Mouse (Mus musculus): ENCODE results near the gene Skiv2l.
A peak's percentile ranks its signal among the peaks of the same experiment; 100 is the strongest.

- TF ChIP-seq CTCF (conservative IDR thresholded peaks at IDR 0.05; ENCODE audit: low read length) = peak; percentile 31
- TF ChIP-seq NANOG (IDR thresholded peaks at IDR 0.05; ENCODE audit: borderline replicate concordance, low read length) = no peak
Observed at GRCm38 (mm10) chr17:34795633-34796032, 54.4 kb downstream of the Skiv2l start.
